Mouse (Mus musculus): ENCODE data around the gene Orai1. TPM values are rescaled to one million over a fixed set of nuclear protein-coding genes. Genes with fewer than 3 reads are reported as not detected.
"Not testable (repeated sequence)": the region's sequence is repeated elsewhere in the genome, so short reads cannot be mapped to it uniquely, and the experiment has no call there.

The Orai1 gene
- total RNA-seq (2021) = 10 to 100 TPM; 10.1 to 11.0 TPM
- long read RNA-seq, experiment 1, transcript Orai1-202 (2 exons, 1,875 nt) = major isoform, 9 of 11 reads
- long read RNA-seq, experiment 1, partial matches to known transcripts = 1 of 11 reads
- long read RNA-seq, experiment 1, other reads (novel, unspliced or antisense) = 1 of 11 reads
- long read RNA-seq, experiment 2, transcript Orai1-202 (2 exons, 1,875 nt) = major isoform, 45 of 48 reads
- long read RNA-seq, experiment 2, partial matches to known transcripts = 0 of 48 reads
- long read RNA-seq, experiment 2, other reads (novel, unspliced or antisense) = 3 of 48 reads

GRCm38 (mm10) chr5:123014753-123015701 lies at the start of gene Orai1:
TSS of gene Orai1 (plus strand) at chr5:123015074.
- peak; percentile 98 for DNase-seq (ENCODE audit: low spot score in 2 of 2)

- no peak for DNase-seq (ENCODE audit: low spot score in 2 of 2)
Observed at GRCm38 (mm10) chr5:122965427-122965826, 49.4 kb upstream of the Orai1 start.

- peak; percentile 61 to 68 for DNase-seq (ENCODE audit: low spot score in 2 of 2)
Observed at GRCm38 (mm10) chr5:122968322-122968721, 46.6 kb upstream of the Orai1 start.

GRCm38 (mm10) chr5:122970056-122970455 lies 44.8 kb upstream of the Orai1 start:
- no peak for DNase-seq (ENCODE audit: low spot score in 2 of 2)

- no peak for DNase-seq (ENCODE audit: low spot score in 2 of 2)
Observed at GRCm38 (mm10) chr5:122971438-122971837, 43.4 kb upstream of the Orai1 start.

- DNase-seq (ENCODE audit: low spot score in 2 of 2) = no peak
Observed at GRCm38 (mm10) chr5:122972116-122972515, 42.8 kb upstream of the Orai1 start.

GRCm38 (mm10) chr5:122974701-122975100 lies 40.2 kb upstream of the Orai1 start:
- DNase-seq (ENCODE audit: low spot score in 2 of 2) = not testable (repeated sequence)

- DNase-seq (ENCODE audit: low spot score in 2 of 2) = no peak
Observed at GRCm38 (mm10) chr5:122978970-122979369, 35.9 kb upstream of the Orai1 start.

GRCm38 (mm10) chr5:122984483-122984882 lies 30.4 kb upstream of the Orai1 start:
- DNase-seq (ENCODE audit: low spot score in 2 of 2) = no peak

- no peak for DNase-seq (ENCODE audit: low spot score in 2 of 2)
Observed at GRCm38 (mm10) chr5:122985276-122985675, 29.6 kb upstream of the Orai1 start.

GRCm38 (mm10) chr5:122986091-122986493 lies 28.8 kb upstream of the Orai1 start:
- no peak for DNase-seq (ENCODE audit: low spot score in 2 of 2)

- peak in 1 of 2 experiments; percentile 24 for DNase-seq (ENCODE audit: low spot score in 2 of 2)
Observed at GRCm38 (mm10) chr5:122987211-122988020, 27.5 kb upstream of the Orai1 start.

GRCm38 (mm10) chr5:122988021-122988751 lies 26.7 kb upstream of the Orai1 start:
- DNase-seq (ENCODE audit: low spot score in 2 of 2) = peak; percentile 35 to 45

- peak; percentile 68 to 69 for DNase-seq (ENCODE audit: low spot score in 2 of 2)
Observed at GRCm38 (mm10) chr5:122989001-122989525, 25.8 kb upstream of the Orai1 start.

- DNase-seq (ENCODE audit: low spot score in 2 of 2) = no peak
Observed at GRCm38 (mm10) chr5:122989551-122990330, 25.1 kb upstream of the Orai1 start, which contains the start of gene Kdm2b. TSS of gene Kdm2b (minus strand) at chr5:122989823.

- DNase-seq (ENCODE audit: low spot score in 2 of 2) = no peak
Observed at GRCm38 (mm10) chr5:122990411-122991160, 24.3 kb upstream of the Orai1 start.

GRCm38 (mm10) chr5:122991350-122992004 lies 23.4 kb upstream of the Orai1 start:
- no peak for DNase-seq (ENCODE audit: low spot score in 2 of 2)

GRCm38 (mm10) chr5:122993811-122994210 lies 21.1 kb upstream of the Orai1 start:
- no peak for DNase-seq (ENCODE audit: low spot score in 2 of 2)

All from adrenal gland, adult 18-20 months (tissue).